Mouse (Mus musculus) gastrocnemius, adult 8-10 months (tissue): ENCODE results near the gene Zfp36l2. TPM values are rescaled to one million over a fixed set of nuclear protein-coding genes. Genes with fewer than 3 reads are reported as not detected.
"Not testable (repeated sequence)": the region's sequence is repeated elsewhere in the genome, so short reads cannot be mapped to it uniquely, and the experiment has no call there.

Experiments used
- DNase-seq, 2 experiments: peaks; one replicate each; pipeline ENCODE4 v3.0.0; 2022; ENCODE audit warnings: low spot score in 2 of 2
- total RNA-seq, 4 experiments: library from RNA; stranded (reverse); gene quantifications; 2 replicates each; pipeline ENCODE4 v1.2.4; 2022

Zfp36l2 gene
- 10 to 100 TPM in 1 of 4 experiments, 1 to 10 TPM in 3; 5.1 to 10.3 (median 7.5) TPM for total RNA-seq

DNA sequence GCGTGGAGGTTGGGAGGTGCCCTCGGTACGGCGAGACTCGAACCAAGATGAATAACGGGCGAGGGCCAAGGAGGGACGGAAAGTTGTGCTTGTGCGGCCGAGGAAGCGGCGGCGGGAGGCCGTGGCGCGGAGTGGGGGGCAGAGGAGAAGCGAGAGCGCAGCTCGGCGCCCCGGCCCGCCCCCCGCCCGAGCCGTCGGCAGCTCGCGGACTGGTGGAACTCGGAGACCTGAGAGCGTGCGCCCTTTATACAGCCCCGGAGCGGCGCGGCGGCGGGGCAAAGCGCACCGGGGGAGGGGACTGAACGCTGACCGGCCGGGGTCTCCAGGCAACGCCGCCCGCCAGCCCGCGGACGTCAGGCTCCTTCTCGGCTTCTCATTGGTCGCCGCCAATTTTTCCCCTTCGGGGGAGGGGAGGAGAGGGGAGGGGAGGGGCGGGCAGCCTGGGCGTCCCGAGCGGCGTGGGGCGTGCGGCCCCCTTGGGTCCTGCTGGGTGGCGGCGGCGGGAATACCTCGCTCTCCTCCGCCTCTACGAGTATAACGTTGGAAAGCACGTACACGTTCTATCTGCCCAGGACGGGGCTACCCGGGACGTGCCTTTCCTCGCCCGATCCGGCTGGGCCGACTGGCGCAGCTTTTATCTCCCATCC is at the start of gene Zfp36l2:
Zfp36l2 (minus strand) TSS at position 221 of the 647 bp plus-strand sequence.
- DNase-seq: peak; percentile 87 to 91

DNA sequence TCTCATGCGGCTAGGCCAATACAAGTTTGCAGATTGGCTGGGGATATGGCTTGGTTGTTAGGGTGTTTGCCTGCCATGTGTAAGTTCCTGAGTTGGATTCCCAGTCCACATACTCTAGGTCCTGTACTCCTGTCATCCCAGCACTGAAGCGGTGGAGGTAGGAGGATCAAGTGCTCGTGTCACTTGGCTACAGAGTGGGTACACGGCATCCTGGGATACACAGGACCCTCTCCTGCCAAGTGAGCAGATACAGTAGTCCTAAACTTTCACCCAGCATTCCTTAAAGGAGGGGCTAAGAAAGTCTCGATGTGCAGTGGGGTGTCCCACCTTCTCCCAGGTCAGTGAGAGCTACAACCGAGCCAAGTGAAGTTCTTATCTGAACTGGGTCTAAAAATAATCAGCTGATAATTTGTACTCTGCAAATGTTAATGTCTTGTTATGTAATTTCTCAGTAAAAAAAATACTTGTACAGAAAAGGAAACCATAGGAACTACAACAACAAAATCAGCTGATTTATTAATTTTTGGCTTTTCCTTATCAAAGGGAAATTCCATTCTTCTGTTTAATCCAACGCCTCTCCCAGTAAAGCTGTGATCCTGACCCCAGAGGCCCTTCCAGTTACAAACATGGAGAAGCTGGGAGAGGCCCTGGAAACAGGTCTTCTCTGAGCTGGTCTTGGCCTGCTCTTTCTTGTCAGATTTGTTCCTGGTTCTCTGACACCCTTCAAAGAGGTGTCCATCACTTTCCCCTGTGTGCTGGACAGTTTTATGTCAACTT is 49.2 kb upstream of the Zfp36l2 start:
- no peak for DNase-seq

DNA sequence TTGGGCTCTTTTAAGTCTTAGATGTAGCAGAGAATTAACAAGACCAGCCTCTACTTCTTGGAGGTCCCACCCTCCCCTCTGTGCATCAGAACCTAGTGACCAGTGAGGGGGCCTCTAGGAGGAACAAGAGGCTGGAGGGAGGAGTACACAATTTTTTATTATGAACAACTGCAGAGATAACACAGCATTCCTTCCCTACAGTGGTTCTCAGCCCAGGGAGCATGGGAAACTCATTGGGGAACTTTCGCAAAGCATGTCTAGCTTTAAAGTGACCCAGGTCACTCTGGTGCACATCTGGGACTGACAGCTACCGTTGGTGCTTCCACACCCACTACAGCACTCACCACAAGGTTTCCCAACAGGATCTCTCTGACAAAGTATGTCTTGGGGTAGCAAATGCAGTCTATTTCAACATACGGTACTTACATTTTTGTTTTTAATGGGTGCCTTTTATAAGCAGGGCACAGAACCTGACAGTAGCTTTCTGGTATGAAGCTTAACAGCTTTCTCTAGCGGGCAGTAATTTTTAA is 47.7 kb upstream of the Zfp36l2 start:
- no peak for DNase-seq

DNA sequence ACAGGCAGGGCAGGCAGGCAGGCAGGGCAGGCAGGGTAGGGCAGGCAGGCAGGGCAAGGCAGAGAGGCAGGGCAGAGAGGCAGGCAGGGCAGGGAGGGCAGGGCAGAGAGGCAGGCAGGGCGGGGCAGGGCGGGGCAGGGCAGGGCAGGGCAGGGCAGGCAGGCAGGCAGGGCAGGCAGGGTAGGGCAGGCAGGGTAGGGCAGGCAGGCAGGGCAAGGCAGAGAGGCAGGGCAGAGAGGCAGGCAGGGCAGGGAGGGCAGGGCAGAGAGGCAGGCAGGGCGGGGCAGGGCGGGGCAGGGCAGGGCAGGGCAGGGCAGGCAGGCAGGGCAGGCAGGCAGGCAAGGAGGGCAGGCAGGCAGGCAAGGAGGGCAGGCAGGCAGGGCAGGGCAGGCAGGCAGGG is 47.0 kb upstream of the Zfp36l2 start:
- DNase-seq: not testable (repeated sequence)

DNA sequence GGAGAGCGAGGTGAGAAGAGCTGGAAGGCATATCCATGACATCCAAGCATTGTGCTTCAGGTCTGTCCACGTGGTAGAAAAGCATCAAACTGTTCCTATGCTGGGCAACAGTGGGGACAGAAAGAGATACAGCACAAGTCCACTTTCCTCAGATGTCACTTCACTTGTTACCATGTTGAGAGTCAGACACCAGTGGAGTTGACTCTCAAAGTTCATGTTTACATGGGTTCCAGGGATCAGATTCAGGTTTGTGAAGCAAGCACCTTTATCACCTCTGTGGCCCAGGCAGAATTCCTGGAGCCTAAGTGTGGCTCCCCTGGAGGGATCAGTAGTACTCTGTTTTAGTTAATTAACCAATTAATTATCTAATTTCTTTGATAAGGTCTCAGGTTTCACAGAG is 46.0 kb upstream of the Zfp36l2 start:
- no peak for DNase-seq

DNA sequence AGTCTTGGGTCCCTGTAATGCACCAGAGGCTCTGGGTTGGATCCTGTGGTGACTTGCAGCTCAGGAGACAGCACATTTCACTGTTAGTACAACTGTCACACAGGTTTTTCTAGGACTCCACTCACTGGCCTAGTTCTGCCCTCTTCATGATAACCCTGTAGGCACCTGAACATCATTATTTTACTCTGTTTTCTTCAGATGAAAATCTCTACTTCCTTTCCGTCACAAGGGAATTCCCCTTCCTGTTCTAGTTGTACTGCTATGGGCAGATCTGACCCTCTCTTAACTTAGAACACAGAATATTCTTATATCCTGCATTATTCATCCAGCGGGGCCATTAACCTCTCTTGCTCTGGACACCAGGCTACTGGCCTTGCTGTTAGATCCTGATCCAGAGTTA is 43.6 kb upstream of the Zfp36l2 start:
- DNase-seq: no peak

DNA sequence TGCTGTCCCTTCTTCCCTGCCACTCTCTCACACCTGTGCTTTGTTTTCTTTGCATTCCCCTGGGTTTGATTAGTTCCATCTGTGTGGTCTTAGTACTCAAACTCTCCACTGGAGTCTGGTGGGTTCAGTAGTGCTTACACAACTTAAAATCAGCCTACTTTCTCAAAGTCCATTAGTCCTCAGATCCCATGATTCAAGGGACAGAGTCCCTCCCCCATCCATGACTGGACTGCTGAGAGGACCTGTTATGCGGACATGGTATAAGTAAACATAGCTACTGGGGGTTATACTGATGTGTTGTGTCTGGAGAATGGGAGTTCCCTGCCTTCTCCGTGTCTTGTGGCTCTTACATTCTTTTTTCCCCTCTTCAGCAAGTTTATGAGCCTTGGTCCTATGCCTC is 40.5 kb upstream of the Zfp36l2 start:
- no peak for DNase-seq

DNA sequence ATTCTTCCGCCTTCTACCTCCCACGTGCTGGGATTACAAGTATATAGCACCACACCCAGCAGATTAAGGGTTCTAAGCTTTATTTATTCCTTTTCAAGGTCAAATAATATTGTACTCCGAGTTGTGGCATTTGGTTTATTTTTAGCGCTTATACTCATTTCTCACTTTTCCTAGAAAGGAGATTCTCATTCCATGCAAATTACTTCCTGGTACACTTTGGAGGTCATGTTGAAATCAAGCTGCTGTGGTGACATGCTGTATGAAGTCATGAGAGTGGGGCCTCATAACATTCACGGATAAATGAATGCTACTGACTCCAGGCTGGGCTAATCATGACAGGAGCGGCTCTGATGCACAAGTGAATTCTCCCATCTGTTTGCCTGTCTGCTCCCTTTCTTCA is 38.9 kb upstream of the Zfp36l2 start:
- no peak for DNase-seq

DNA sequence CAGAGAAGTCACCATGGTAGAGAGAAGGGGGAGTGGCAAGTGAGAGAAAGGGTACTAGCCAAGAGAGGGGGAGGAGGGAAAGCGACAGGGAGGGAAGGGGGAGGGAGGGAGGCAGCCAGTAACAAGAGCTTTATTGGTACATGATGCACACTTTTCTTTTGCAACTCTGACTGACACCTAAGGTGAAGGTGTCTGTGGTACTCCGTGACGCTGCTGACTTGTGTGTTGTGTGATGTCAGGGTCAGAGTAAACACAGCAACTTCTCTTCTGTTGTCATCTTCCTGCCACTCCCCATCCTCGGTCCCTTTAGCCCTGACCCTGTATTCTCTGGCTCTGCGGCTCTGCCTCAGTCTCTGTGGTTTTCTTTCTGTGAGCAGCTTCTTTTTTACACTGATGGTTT is 38.5 kb upstream of the Zfp36l2 start:
- no peak for DNase-seq

DNA sequence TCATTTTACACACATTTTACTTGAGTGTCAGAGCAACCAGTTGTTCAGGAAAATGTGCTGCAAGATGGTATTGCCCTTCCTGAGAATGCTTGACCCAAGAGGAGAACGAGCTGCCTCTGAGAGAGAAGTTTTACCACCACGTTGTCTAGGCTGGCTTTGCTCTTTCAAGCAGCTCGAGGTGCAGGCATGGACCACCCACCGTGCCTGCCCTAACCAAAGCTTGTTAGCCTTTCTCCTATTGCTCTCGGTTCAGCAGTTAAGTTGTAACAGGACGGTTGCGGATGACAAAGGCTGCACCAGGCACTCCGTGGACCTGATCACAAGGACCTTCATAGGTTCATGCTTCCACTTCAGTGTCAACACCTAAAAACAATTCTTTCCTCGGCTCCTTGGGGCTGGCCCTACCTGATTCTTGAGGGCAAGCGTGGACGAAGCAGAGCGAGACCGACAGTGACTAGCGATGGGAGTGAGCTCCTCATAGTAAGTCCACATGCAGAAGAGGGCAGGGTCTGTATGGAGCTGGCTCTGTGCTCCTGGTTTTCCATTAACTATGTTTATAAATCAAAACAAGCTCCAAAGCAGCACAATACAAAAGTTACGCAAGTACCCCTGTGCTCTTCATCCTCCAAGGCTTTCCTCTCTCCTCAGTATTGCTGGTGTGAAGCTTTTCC is 36.6 kb upstream of the Zfp36l2 start:
- DNase-seq: no peak

DNA sequence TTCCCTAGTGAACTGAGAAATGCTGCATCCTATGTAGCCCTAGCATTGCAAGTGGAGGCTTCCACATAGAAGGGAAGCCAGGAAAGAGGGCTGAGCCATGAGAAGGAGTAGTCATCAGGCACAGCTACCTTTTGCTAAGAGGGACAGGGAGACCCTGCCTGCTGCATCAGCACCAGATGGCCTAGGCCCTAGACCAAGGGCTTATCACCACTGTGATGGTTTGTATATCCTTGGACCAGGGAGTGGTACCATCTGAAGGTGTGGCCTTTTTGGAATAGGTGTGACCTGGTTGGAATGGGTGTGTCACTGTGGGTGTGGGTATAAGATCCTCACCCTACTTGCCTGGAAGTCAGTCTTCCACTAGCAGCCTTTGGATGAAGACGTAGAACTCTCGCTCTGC is 31.1 kb upstream of the Zfp36l2 start:
- DNase-seq: not testable (repeated sequence)

DNA sequence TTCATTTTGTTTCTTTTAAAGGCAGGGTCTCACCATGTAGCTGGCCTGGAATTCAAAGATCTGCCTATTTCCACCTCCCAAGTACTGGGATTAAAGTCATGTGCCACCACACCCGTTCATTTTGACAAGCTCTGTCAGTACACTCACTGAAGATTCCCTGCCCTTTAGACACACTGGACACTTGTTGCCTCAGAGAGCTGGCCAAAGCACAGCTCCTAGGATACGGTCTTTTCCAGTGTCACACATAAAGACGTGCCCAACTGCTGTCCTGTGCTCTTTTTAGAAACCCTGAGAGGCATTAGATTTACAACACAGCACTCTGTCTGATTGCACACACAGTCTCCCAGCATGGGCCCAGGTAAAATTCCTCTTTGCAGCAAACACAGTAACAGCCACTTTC is 29.9 kb upstream of the Zfp36l2 start:
- no peak for DNase-seq

DNA sequence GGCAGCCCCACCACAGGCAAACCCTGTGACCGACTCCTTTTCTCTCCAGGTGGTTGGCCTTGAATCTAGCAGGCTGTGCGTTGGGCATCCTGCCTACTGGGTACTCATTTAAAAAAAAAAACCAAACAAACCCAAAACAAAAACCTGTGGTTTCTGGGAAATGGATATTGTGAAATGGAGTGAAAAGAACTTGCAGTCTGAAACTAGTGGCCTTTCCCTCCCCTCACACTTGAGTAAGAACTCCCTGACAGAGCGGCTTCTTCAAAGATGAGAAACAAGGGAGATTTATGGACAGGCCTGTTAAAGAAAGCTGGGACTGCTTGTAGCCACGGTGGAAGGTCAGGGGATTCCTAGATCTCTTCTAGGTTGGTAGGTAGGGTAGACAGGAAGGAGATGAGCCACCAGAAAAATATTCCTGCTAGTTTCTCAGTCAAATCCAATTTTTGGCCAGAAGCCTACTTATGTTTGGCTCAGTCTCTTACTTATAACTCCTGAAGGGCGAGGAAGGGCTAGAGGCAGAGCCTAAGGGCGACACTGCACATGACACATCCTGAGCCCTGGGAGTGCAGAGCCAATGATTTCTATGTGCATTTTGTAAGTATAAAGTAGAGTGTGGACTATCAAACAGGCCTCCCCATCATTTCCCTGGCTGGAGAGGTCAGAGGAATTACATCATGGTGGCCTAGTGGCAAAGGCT is 27.7 kb upstream of the Zfp36l2 start:
- DNase-seq: no peak

DNA sequence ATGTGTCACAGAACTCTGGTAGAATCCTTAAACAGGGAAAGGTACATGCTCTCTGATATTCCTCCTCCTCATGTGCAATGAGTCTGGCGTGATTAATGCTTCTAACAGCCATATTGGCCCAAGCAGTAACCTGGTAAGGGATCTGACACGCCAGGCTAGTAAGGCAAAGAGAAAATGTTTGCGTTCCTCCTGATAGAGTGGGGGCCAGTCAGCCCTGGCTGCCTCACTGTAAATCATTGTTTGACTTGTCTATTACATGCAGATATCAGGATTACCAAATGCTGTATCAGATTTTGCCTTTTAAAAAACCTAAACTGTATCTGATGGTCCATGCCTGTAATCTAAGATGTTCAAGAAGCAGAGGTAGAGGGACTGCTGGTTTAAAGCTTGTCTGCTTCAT is 25.7 kb upstream of the Zfp36l2 start:
- DNase-seq: no peak

DNA sequence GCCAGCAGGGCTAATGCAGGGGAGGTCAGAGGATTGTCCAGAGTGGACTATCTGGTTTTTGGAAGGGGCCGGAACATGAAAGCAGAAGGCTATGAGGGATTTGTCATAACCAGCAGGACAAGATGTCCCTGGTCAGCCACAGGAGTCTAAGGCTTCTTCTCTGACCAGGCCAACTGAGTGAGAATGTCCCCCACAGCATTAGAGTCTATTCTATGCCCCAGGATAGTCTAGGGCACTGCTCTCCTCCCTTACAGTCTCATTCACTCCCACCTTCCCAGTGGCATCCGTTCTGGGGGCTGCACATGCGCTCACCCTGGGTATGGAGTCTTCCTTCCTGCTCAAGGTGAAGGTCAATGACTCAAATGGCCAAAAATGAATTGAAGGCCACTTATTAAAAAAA is 19.9 kb upstream of the Zfp36l2 start:
- DNase-seq: no peak

DNA sequence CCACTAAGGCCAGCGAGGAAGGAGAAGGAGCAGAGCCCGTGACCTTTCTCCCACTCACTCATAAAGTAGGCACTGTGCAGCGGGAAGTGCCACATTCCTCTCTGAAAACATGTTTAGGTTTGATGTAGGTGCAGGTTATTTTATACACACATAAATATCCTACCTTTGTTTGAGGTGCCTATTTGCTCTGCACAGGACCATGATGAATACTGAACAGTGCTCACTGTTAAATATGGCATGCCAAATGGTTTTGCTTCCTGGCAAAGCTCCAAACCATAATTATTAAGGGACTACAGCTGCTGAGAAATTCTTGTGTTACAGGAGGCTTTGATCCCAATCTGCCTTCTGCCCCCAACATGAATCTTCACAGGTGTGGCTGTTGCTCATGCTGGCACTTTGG is 18.5 kb upstream of the Zfp36l2 start:
- no peak for DNase-seq

DNA sequence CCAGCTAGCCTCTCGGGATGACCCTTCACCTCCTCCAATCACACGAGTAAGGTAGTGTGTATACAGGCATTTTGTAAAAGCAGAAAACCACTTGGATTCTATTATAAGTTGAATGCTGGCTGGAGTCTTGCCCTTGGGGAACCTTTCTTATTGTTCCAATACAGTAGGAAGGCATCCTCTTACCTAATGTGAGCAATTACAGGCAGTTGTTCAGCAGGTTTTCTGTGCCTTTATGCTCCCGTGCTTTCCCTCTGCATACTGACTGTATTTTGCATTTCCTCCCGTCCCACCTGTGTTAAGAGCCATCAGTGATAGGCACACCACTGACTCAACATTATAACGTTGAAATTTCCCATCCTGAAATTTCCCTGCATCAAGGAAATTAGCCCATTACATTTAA is 17.2 kb upstream of the Zfp36l2 start:
- DNase-seq: no peak

DNA sequence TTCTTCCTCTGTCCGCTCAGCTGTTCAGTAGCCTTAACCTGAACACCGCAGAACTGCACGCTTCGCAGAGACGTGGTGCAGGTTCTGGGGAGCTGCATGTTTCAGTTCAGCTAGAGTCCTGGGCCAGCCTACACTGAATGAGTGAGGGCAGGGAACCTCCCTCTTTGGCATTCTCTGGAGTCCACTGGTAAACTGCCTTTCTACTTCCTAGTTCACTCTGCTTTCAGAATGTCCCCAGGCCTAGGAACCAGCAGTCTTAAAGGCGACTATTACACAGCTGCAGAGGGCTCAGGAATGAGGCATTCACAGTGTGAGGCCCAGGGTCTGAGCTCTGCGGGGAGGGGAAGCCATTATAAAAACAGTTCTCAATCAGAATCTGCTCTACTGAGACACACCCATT is 15.6 kb upstream of the Zfp36l2 start:
- no peak for DNase-seq

DNA sequence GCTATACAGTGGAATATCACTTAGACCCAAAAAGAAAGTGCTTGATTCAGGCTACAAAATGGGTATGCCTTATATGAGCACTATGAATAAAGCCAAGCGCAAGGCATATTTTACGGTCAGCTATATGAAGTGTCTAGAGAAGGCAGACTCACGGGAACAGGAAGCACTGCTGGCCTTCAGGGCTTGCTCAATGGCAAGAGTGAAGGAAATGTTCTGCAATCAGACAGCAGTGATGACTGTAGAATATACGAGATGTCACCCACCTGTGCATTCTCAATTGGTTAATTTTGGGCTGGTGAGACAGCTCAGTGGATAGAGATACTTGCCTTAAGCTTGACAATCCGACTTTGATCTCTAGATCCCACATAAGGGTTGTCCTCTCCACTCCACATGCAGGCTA is 13.4 kb upstream of the Zfp36l2 start:
- DNase-seq: no peak

DNA sequence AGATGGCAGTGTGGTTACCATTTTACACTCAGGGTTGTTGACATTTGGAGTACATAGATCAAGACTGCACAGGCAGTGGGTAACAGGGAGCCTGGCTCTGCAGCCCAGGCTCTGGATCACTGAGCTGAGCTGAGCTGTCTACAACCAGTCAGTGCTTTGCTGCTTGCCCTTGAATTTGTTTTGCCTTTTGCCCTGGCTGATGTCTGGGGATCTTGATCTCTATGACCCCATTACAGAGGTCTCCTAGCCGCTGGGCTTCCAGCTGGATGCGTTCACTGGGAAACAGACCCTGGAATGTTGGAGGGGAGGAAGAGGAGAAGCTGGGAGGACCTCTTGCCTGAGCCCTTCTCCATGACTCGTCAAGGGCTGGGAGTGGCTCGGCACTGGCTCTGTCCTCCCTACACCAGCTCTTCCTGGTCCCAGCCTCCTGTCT is 10.2 kb upstream of the Zfp36l2 start:
- no peak for DNase-seq

DNA sequence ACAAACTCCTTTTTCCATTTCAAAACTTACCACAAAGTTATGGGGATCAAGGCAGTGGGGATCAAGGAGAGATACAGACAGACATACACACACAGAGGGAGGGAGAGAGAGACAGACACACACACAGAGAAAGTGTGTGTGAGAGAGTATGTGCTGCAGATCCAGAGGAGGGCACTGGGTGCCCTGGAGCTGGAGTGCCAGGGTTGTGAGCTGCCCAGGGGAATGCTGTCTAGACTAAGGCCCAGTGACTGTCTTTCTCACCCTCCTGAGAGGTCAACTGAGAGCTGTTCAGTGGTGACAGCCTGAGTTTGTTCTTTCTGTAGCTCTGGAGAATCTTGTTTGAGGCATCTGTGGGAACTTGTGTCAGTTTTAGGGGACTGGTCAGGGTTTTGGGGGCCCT is 8.6 kb upstream of the Zfp36l2 start:
- no peak for DNase-seq

DNA sequence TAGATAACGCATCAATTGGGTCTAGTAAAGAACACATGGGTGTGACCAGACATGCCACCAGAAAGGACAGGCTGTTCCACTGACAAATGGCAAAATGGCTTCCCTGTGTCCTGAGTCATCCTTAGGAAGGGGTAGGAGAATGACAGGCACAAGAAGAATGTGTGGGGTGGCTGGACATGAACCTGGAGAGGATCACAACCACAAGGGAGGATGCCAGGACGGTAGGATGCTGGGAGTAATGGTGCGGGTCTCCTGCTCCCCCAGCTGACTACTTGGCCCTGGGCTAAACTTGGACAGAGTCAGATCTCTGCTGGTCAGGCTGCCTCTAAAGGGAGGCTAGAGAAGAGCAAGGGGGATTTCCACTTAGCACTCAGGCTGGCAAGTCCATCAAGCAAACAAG is 8.1 kb upstream of the Zfp36l2 start:
- no peak for DNase-seq
